Mouse (Mus musculus) CH12.LX (cell line): ENCODE data around the gene Hyou1.

ENCODE experiments used
- CTCF ChIP-seq, 2 experiments: IDR thresholded peaks in 1 of 2; conservative IDR thresholded peaks in 1 of 2; 2 replicates each; pipeline ENCODE4 v1.5.1; 2011 to 2012; ENCODE audit warnings: low read depth in 2 of 2, low read length in 2 of 2, improper control_type of control experiment in 1 of 2, inconsistent platforms in 1 of 2, mild to moderate bottlenecking in 1 of 2, moderate library complexity in 1 of 2
- EP300 ChIP-seq: IDR thresholded peaks from 2 replicates; pipeline ENCODE4 v1.6.1; 2011; ENCODE audit warnings: low read length, improper control_type of control experiment
- KAT2A ChIP-seq: IDR thresholded peaks from 2 replicates; pipeline ENCODE4 v1.6.1; 2012; ENCODE audit warnings: low read length, improper control_type of control experiment, inconsistent platforms; ENCODE audit not compliant: insufficient replicate concordance
- NELFE ChIP-seq: IDR thresholded peaks from 2 replicates; pipeline ENCODE4 v1.6.1; 2011; ENCODE audit warnings: low read depth, low read length, improper control_type of control experiment
- POLR2A ChIP-seq: IDR thresholded peaks from 2 replicates; pipeline ENCODE4 v1.6.1; 2011; ENCODE audit warnings: low read depth, mild to moderate bottlenecking, improper control_type of control experiment, low read length
- RAD21 ChIP-seq: IDR thresholded peaks from 2 replicates; pipeline ENCODE4 v1.6.1; 2011; ENCODE audit warnings: low read depth, mild to moderate bottlenecking, low read length, improper control_type of control experiment, moderate library complexity
- TCF12 ChIP-seq: IDR thresholded peaks from 2 replicates; pipeline ENCODE4 v1.6.1; 2014; ENCODE audit warnings: low read depth, mild to moderate bottlenecking, inconsistent platforms, low read length, improper control_type of control experiment
- USF2 ChIP-seq: conservative IDR thresholded peaks from 2 replicates; pipeline ENCODE4 v1.6.1; 2011; ENCODE audit warnings: low read depth, low read length, improper control_type of control experiment

DNA sequence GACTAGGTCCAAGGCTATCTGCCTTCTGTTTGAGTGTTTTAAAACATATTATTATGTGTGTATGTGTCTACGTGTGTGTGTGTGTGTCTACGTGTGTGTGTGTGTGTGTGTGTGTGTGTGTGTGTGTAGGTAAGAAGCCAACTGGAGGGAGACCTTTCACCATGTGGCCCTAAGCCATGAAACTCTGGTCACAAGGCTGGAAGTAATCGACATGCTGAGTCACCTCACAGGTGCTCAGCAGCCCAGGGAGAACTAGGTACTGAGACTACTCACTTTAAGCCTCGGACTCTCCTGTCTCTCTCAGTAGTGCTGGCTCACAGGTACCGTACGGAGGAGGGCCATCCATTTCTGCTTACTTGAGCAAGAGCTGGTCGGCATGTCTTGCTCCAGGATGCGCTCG, 32.1 kb upstream of the Hyou1 start:
- no peak for TF ChIP-seq KAT2A
- TF ChIP-seq CTCF (conservative IDR thresholded peaks at IDR 0.05 in 1 of 2, IDR thresholded peaks at IDR 0.05 in 1 of 2; ENCODE audit: low read depth in 2 of 2, low read length in 2 of 2): no peak
- no peak for TF ChIP-seq EP300
- no peak for TF ChIP-seq NELFE
- TF ChIP-seq USF2: no peak
- TF ChIP-seq TCF12: no peak
- no peak for TF ChIP-seq POLR2A
- no peak for TF ChIP-seq RAD21
